Mouse (Mus musculus): ENCODE data around the gene Ntrk1. TPM values are rescaled to one million over a fixed set of nuclear protein-coding genes. Genes with fewer than 3 reads are reported as not detected.
"Not testable (repeated sequence)": the region's sequence is repeated elsewhere in the genome, so short reads cannot be mapped to it uniquely, and the experiment has no call there.

Gene Ntrk1
- polyA plus RNA-seq (2014; fragmentation: Nextera tagmentation; extraction: Ambion mirVana): 16.2 and 19.5 TPM in 2 replicates

DNA sequence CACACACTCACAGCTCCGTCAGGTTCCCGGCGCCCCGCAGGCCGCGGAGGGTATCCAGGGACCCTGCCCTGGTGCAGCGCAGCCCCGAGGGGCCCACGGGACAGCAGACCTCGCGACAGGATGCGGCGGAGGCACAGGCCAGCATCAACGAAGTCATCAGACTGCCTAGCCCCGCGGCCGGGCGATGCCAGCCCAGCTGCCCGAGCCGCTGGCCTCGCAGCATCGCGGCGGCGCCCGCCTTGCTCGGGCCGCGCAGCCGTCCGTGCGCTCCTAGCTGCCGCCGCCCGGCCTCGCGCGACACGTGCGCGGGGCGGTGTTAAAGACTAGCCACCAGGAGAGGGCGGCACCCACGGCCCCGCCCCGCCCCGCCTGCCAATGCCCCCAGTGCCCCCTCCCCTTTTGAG, at the start of gene Ntrk1:
Gene Ntrk1 (minus strand): TSS at position 241 of the 404 bp plus-strand sequence.
- H3K4me2 ChIP-seq (ENCODE audit: low read depth, low read length): peak within 1 kb of the TSS; percentile 60
- H3K27me3 ChIP-seq (replicated peaks; ENCODE audit: control insufficient read depth, insufficient read depth, low read length): peaks cover 79% of the 10 kb centered on the region
- peaks cover 28% of the 10 kb centered on the region for H3K4me1 ChIP-seq (ENCODE audit: control insufficient read depth, insufficient read depth, low read length)
- no peaks in the 10 kb centered on the region for H3K36me3 ChIP-seq (ENCODE audit: control insufficient read depth, insufficient read depth, low read length)
- peak within 1 kb of the TSS; percentile 34 for H3K4me3 ChIP-seq (ENCODE audit: low read depth, low read length)
- peak within 1 kb of the TSS; percentile 52 for H3K9ac ChIP-seq (ENCODE audit: low read depth, low read length)
- H3K9me3 ChIP-seq (ENCODE audit: control insufficient read depth, low read length): no peaks in the 10 kb centered on the region
- no peak within 1 kb of the TSS for H3K27ac ChIP-seq (replicated peaks; ENCODE audit: low read depth, low read length)
- WGBS: 0% methylated on average over 12 of the region's 47 CpGs
- ATAC-seq (ENCODE audit: low read depth): peak; percentile 64
- DNase-seq (ENCODE audit: low spot score): no peak

- no peak for DNase-seq (ENCODE audit: low spot score)
- no peak overlapping the region for H3K4me3 ChIP-seq (ENCODE audit: low read depth, low read length)
- ATAC-seq (ENCODE audit: low read depth): no peak
- no peak overlapping the region for H3K4me2 ChIP-seq (ENCODE audit: low read depth, low read length)
- no peaks in the 10 kb centered on the region for H3K4me1 ChIP-seq (ENCODE audit: control insufficient read depth, insufficient read depth, low read length)
- no peaks in the 10 kb centered on the region for H3K36me3 ChIP-seq (ENCODE audit: control insufficient read depth, insufficient read depth, low read length)
- H3K27ac ChIP-seq (replicated peaks; ENCODE audit: low read depth, low read length): no peak overlapping the region
- H3K27me3 ChIP-seq (replicated peaks; ENCODE audit: control insufficient read depth, insufficient read depth, low read length): no peaks in the 10 kb centered on the region
- H3K9ac ChIP-seq (ENCODE audit: low read depth, low read length): no peak overlapping the region
- H3K9me3 ChIP-seq (ENCODE audit: control insufficient read depth, low read length): no peaks in the 10 kb centered on the region
Measured at GRCm38 (mm10) chr3:87840858-87841257, 45.9 kb upstream of the Ntrk1 start.

DNA sequence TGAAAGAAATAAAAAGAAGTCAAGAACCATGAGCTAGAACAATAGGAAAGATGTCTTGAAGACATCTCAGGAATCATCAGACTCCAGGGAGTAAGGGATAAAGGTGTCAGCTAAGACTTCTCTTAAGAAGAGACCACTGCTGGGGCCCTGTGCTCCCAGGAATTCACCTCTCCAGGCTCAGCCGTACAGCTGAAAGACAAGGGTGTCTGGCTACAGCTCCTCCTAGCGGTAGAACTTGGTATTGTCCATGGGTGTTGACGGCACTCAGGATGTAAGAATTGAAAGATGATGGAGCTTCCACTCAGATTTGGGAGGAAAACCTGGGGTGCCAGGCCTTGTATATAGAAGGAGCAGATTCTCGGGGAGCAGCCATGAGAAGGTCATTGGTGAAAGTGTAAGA, 43.7 kb upstream of the Ntrk1 start:
- no peak overlapping the region for H3K4me2 ChIP-seq (ENCODE audit: low read depth, low read length)
- no peaks in the 10 kb centered on the region for H3K4me1 ChIP-seq (ENCODE audit: control insufficient read depth, insufficient read depth, low read length)
- H3K36me3 ChIP-seq (ENCODE audit: control insufficient read depth, insufficient read depth, low read length): no peaks in the 10 kb centered on the region
- H3K27ac ChIP-seq (replicated peaks; ENCODE audit: low read depth, low read length): no peak overlapping the region
- ATAC-seq (ENCODE audit: low read depth) (peak; percentile 57; the same call in 1 of the 2 replicates), DNase-seq (ENCODE audit: low spot score) (peak; percentile 66)
- H3K9ac ChIP-seq (ENCODE audit: low read depth, low read length): no peak overlapping the region
- no peak overlapping the region for H3K4me3 ChIP-seq (ENCODE audit: low read depth, low read length)
- 3% methylated on average over 4 of the region's 4 CpGs for WGBS
- H3K27me3 ChIP-seq (replicated peaks; ENCODE audit: control insufficient read depth, insufficient read depth, low read length): no peaks in the 10 kb centered on the region
- no peaks in the 10 kb centered on the region for H3K9me3 ChIP-seq (ENCODE audit: control insufficient read depth, low read length)

DNA sequence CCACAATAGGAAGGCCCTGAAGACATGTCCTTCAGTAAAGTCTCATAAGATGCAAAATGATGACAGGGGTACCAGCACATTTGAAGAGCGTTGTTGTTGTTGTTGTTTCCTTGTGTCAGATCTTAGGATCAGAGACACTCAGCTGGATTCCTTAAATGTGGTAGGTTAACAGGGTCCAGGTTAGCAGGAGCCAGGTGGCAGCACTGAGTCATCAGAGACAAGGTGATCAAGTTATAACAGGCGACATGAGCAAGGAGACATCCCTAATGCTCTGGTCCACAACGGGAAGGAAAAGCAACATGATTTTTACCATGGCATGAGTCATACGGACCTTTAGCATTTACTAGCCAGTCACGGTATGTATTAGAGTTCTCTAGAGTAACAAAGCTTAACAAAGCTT, 38.5 kb upstream of the Ntrk1 start:
- Histone ChIP-seq H3K9me3 (ENCODE audit: control insufficient read depth, low read length) (no peaks in the 10 kb centered on the region), H3K36me3 (ENCODE audit: control insufficient read depth, insufficient read depth, low read length) (no peaks in the 10 kb centered on the region), H3K9ac (ENCODE audit: low read depth, low read length) (no peak overlapping the region), H3K4me1 (ENCODE audit: control insufficient read depth, insufficient read depth, low read length) (no peaks in the 10 kb centered on the region), H3K27me3 (replicated peaks; ENCODE audit: control insufficient read depth, insufficient read depth, low read length) (no peaks in the 10 kb centered on the region), H3K4me2 (ENCODE audit: low read depth, low read length) (no peak overlapping the region), H3K4me3 (ENCODE audit: low read depth, low read length) (no peak overlapping the region), H3K27ac (replicated peaks; ENCODE audit: low read depth, low read length) (no peak overlapping the region)
- no peak for ATAC-seq (ENCODE audit: low read depth)
- WGBS: 60% methylated on average over 5 of the region's 5 CpGs
- DNase-seq (ENCODE audit: low spot score): no peak

DNA sequence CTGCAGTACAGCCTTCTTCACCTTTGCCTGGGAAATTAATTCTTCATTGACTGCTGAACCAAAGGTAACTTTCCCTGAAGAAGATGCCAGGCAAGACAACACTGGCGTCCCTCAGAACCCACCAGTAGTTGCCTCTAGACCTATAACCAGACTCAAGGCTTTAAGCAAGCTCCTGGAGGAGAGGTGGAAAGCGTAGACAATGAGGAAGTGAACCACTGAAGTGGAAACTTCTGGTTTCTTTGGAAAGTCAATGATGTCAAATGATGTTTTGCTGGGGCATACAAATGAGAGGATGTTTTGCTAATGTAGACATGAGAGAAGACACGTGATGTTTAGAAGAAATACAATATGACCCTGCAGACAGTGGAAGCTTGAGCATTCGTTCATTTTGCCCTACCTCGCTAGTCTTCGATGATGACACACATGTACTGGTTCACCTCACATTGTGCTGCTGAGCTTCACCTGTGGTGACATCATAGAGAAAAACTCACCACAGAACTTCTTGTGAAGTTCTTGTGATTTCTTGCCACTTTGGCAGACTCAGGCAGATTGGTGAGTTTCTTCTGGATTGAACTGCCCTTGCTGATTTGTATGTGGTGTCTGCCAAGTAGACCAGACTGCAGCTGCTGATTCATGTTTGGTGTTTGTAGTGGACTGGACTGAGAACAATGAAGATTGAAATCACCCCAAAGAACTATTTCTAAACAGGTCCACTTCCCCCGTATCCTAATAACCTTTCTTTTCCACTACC, 37.3 kb upstream of the Ntrk1 start:
- Histone ChIP-seq H3K4me2 (ENCODE audit: low read depth, low read length) (no peak overlapping the region), H3K36me3 (ENCODE audit: control insufficient read depth, insufficient read depth, low read length) (no peaks in the 10 kb centered on the region), H3K4me1 (ENCODE audit: control insufficient read depth, insufficient read depth, low read length) (no peaks in the 10 kb centered on the region), H3K27ac (replicated peaks; ENCODE audit: low read depth, low read length) (no peak overlapping the region), H3K27me3 (replicated peaks; ENCODE audit: control insufficient read depth, insufficient read depth, low read length) (no peaks in the 10 kb centered on the region), H3K9me3 (ENCODE audit: control insufficient read depth, low read length) (no peaks in the 10 kb centered on the region), H3K4me3 (ENCODE audit: low read depth, low read length) (no peak overlapping the region), H3K9ac (ENCODE audit: low read depth, low read length) (no peak overlapping the region)
- DNase-seq (ENCODE audit: low spot score): no peak
- ATAC-seq (ENCODE audit: low read depth): no peak
- 82% methylated on average over 7 of the region's 7 CpGs for WGBS

DNA sequence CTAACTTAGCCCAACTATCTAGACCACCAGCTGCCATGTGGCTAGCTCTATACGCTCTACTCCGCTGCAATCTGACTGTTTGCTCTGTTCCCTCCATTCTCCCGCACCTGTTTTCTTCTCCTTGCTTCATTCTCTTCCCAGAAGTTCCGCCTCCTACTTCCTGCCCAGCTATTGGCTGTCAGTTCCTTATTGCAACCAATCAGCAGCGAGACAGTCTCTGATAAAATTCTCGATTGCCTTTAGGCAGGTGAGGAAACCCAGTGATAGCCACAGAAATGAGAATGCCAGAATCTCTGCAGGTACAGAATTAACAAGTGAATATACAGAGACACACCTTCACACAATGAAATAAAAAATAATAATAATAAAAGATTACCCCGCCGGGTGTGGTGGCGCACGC, 34.1 kb upstream of the Ntrk1 start:
- Histone ChIP-seq H3K9me3 (ENCODE audit: control insufficient read depth, low read length) (no peaks in the 10 kb centered on the region), H3K27ac (replicated peaks; ENCODE audit: low read depth, low read length) (no peak overlapping the region), H3K27me3 (replicated peaks; ENCODE audit: control insufficient read depth, insufficient read depth, low read length) (no peaks in the 10 kb centered on the region), H3K36me3 (ENCODE audit: control insufficient read depth, insufficient read depth, low read length) (no peaks in the 10 kb centered on the region), H3K9ac (ENCODE audit: low read depth, low read length) (no peak overlapping the region), H3K4me2 (ENCODE audit: low read depth, low read length) (no peak overlapping the region), H3K4me1 (ENCODE audit: control insufficient read depth, insufficient read depth, low read length) (no peaks in the 10 kb centered on the region), H3K4me3 (ENCODE audit: low read depth, low read length) (no peak overlapping the region)
- ATAC-seq (ENCODE audit: low read depth): no peak
- DNase-seq (ENCODE audit: low spot score): no peak
- 51% methylated on average over 10 of the region's 10 CpGs for WGBS

DNA sequence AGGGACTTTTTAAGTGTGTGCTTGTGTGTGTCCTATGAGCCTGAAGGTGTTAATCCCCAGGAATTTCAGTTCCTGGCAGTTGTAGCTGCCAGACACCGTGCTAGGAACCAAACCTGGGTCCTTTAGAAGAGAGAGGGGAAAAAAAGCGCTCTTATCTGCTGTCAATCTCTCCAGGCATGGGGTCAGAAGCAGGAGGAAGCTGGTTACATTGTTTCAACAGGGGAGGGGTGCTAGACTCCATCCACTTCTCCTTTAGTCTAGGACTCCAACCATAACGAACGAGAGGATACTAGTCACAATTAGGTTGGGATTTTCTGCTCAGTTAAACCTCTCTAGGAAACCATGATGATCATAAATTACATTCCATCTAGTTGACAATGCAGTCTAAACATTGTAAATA, 33.5 kb upstream of the Ntrk1 start:
- Histone ChIP-seq H3K4me1 (ENCODE audit: control insufficient read depth, insufficient read depth, low read length) (no peaks in the 10 kb centered on the region), H3K9me3 (ENCODE audit: control insufficient read depth, low read length) (no peaks in the 10 kb centered on the region), H3K27ac (replicated peaks; ENCODE audit: low read depth, low read length) (no peak overlapping the region), H3K9ac (ENCODE audit: low read depth, low read length) (no peak overlapping the region), H3K4me3 (ENCODE audit: low read depth, low read length) (no peak overlapping the region), H3K4me2 (ENCODE audit: low read depth, low read length) (no peak overlapping the region), H3K27me3 (replicated peaks; ENCODE audit: control insufficient read depth, insufficient read depth, low read length) (no peaks in the 10 kb centered on the region), H3K36me3 (ENCODE audit: control insufficient read depth, insufficient read depth, low read length) (no peaks in the 10 kb centered on the region)
- DNase-seq (ENCODE audit: low spot score) (no peak), ATAC-seq (ENCODE audit: low read depth) (no peak)
- 61% methylated on average over 4 of the region's 4 CpGs for WGBS

DNA sequence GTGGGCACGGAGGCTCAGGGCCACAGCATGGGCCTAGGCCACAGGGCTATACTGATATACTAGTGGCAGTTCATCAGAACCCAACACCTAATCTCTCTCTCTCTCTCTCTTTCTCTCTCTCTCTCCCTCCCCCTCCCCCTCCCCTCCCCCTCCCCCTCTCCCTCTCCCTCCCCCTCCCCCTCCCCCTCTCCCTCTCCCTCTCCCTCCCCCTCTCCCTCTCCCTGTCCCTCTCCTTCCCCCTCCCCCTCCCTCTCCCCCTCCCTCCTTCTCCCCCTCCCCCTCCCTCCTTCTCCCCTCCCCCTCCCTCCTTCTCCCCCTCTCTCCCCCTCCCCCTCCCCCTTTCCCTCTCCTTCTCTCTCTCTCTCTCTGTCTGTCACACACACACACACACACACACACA, 29.2 kb upstream of the Ntrk1 start, which contains the start of gene Pear1:
Gene Pear1 (minus strand): TSS at position 101 of the 400 bp plus-strand sequence.
- H3K27ac ChIP-seq (replicated peaks; ENCODE audit: low read depth, low read length); DNase-seq (ENCODE audit: low spot score); H3K27me3 ChIP-seq (replicated peaks; ENCODE audit: control insufficient read depth, insufficient read depth, low read length); H3K4me3 ChIP-seq (ENCODE audit: low read depth, low read length); H3K9me3 ChIP-seq (ENCODE audit: control insufficient read depth, low read length); H3K9ac ChIP-seq (ENCODE audit: low read depth, low read length); H3K36me3 ChIP-seq (ENCODE audit: control insufficient read depth, insufficient read depth, low read length); H3K4me2 ChIP-seq (ENCODE audit: low read depth, low read length); H3K4me1 ChIP-seq (ENCODE audit: control insufficient read depth, insufficient read depth, low read length); ATAC-seq (ENCODE audit: low read depth): not testable (repeated sequence)
- 100% methylated on average over 1 of the region's 1 CpGs for WGBS

- Histone ChIP-seq H3K27me3 (replicated peaks; ENCODE audit: control insufficient read depth, insufficient read depth, low read length) (peaks cover 3% of the 10 kb centered on the region; the same call in 1 of the 2 replicates), H3K27ac (replicated peaks; ENCODE audit: low read depth, low read length) (no peak overlapping the region), H3K4me2 (ENCODE audit: low read depth, low read length) (no peak overlapping the region), H3K9ac (ENCODE audit: low read depth, low read length) (no peak overlapping the region), H3K4me1 (ENCODE audit: control insufficient read depth, insufficient read depth, low read length) (no peaks in the 10 kb centered on the region), H3K4me3 (ENCODE audit: low read depth, low read length) (no peak overlapping the region), H3K9me3 (ENCODE audit: control insufficient read depth, low read length) (no peaks in the 10 kb centered on the region), H3K36me3 (ENCODE audit: control insufficient read depth, insufficient read depth, low read length) (no peaks in the 10 kb centered on the region)
- WGBS: 55% methylated on average over 12 of the region's 12 CpGs
- no peak for DNase-seq (ENCODE audit: low spot score)
- ATAC-seq (ENCODE audit: low read depth): no peak
Measured at GRCm38 (mm10) chr3:87818226-87818625, 23.3 kb upstream of the Ntrk1 start.

All from embryonic facial prominence, embryonic 14.5 days (tissue).